Mouse (Mus musculus) limb, embryonic 15.5 days (tissue): ENCODE measurements at regions not wholly inside any gene's neighbourhood (a gene's known extent, or its start where the extent isn't known, plus 50 kb on each side); places are given as distances from the start of the nearest gene placed in this dataset.

Experiments used
- ATAC-seq: fragments of 200-750 bp; cut with Nextera tagmentation; 2 replicates; pipeline ENCODE4 v1.8.0; 2017; ENCODE audit warnings: low read depth, moderate TSS enrichment; ENCODE audit not compliant: insufficient number of reproducible peaks, low FRiP score, low TSS enrichment
- H3K27ac ChIP-seq: fragments of 300-500 bp; sonication (generic); 2 replicates; pipeline ENCODE4 v1.5.1; 2015; ENCODE audit warnings: moderate library complexity, mild to moderate bottlenecking, inconsistent platforms
- H3K27me3 ChIP-seq: fragments of 300-500 bp; sonication (generic); 2 replicates; pipeline ENCODE4 v1.6.1; 2015; ENCODE audit warnings: inconsistent platforms
- H3K36me3 ChIP-seq: fragments of 300-500 bp; sonication (generic); 2 replicates; pipeline ENCODE4 v1.6.1; 2015; ENCODE audit warnings: inconsistent platforms
- H3K4me1 ChIP-seq: fragments of 300-500 bp; sonication (generic); 2 replicates; pipeline ENCODE4 v1.6.1; 2015; ENCODE audit warnings: inconsistent platforms
- H3K4me2 ChIP-seq: fragments of 300-500 bp; sonication (generic); 2 replicates; pipeline ENCODE4 v1.6.1; 2015; ENCODE audit warnings: mild to moderate bottlenecking, inconsistent platforms
- H3K4me3 ChIP-seq: fragments of 300-500 bp; sonication (generic); 2 replicates; pipeline ENCODE4 v1.5.1; 2015; ENCODE audit warnings: mild to moderate bottlenecking, inconsistent platforms
- H3K9ac ChIP-seq: fragments of 300-500 bp; sonication (generic); 2 replicates; pipeline ENCODE4 v1.6.1; 2015; ENCODE audit warnings: inconsistent platforms
- H3K9me3 ChIP-seq: fragments of 300-500 bp; sonication (generic); 2 replicates; pipeline ENCODE4 v1.6.1; 2016; ENCODE audit warnings: inconsistent platforms
- WGBS: fragments of 180-500 bp; shearing (Covaris S2); methylation state at CpG from one replicate; pipeline ENCODE4 v1.1.7; 2015; 5-methylcytosine and 5-hydroxymethylcytosine counted together

- Histone ChIP-seq H3K9ac (no peak overlapping the region), H3K4me2 (no peak overlapping the region), H3K4me1 (peaks cover 2% of the 10 kb centered on the region; the same call in 1 of the 2 replicates), H3K9me3 (no peaks in the 10 kb centered on the region), H3K27me3 (no peaks in the 10 kb centered on the region), H3K36me3 (no peaks in the 10 kb centered on the region), H3K4me3 (no peak overlapping the region), H3K27ac (no peak overlapping the region)
- 35% methylated on average over 8 of the region's 8 CpGs for WGBS
- ATAC-seq, result no peak
These were observed 177.2 kb upstream of the Zfp462 start for GRCm38 (mm10) chr4:54767506-54768200.

- no peaks in the 10 kb centered on the region for H3K27me3 ChIP-seq
- ATAC-seq, result no peak
- no peak overlapping the region for H3K27ac ChIP-seq
- 68% methylated on average over 4 of the region's 4 CpGs for WGBS
- no peak overlapping the region for H3K4me3 ChIP-seq
- no peak overlapping the region for H3K9ac ChIP-seq
- peaks cover 2% of the 10 kb centered on the region; the same call in 1 of the 2 replicates for H3K4me1 ChIP-seq
- no peaks in the 10 kb centered on the region for H3K9me3 ChIP-seq
- no peaks in the 10 kb centered on the region for H3K36me3 ChIP-seq
- no peak overlapping the region for H3K4me2 ChIP-seq
These were observed 176.0 kb upstream of the Zfp462 start for GRCm38 (mm10) chr4:54768836-54769235.

- H3K27me3 ChIP-seq, result no peaks in the 10 kb centered on the region
- 85% methylated on average over 4 of the region's 4 CpGs for WGBS
- H3K36me3 ChIP-seq, result no peaks in the 10 kb centered on the region
These were observed 170.8 kb upstream of the Zfp462 start for GRCm38 (mm10) chr4:54774066-54774465.

GRCm38 (mm10) chr4:54774717-54775116 is 170.1 kb upstream of the Zfp462 start:
- H3K4me3 ChIP-seq, result no peak overlapping the region
- ATAC-seq, result no peak
- H3K36me3 ChIP-seq, result no peaks in the 10 kb centered on the region
- H3K9ac ChIP-seq, result no peak overlapping the region
- H3K4me1 ChIP-seq, result no peaks in the 10 kb centered on the region
- H3K4me2 ChIP-seq, result no peak overlapping the region
- no peak overlapping the region for H3K27ac ChIP-seq
- H3K27me3 ChIP-seq, result no peaks in the 10 kb centered on the region
- H3K9me3 ChIP-seq, result no peaks in the 10 kb centered on the region

More at GRCm38 (mm10) chr4:54774066-54774465, 170.8 kb upstream of the Zfp462 start:
- Histone ChIP-seq H3K4me1 (no peaks in the 10 kb centered on the region), H3K4me2 (no peak overlapping the region), H3K9me3 (no peaks in the 10 kb centered on the region), H3K27ac (no peak overlapping the region), H3K9ac (no peak overlapping the region), H3K4me3 (no peak overlapping the region)
- no peak for ATAC-seq

GRCm38 (mm10) chr4:54780511-54780910 is 164.3 kb upstream of the Zfp462 start:
- H3K4me3 ChIP-seq, result no peak overlapping the region
- H3K9me3 ChIP-seq, result no peaks in the 10 kb centered on the region
- no peaks in the 10 kb centered on the region for H3K27me3 ChIP-seq
- ATAC-seq, result no peak
- H3K36me3 ChIP-seq, result no peaks in the 10 kb centered on the region
- no peak overlapping the region for H3K9ac ChIP-seq
- no peaks in the 10 kb centered on the region for H3K4me1 ChIP-seq
- H3K4me2 ChIP-seq, result no peak overlapping the region
- WGBS, result 62% methylated on average over 4 of the region's 4 CpGs
- H3K27ac ChIP-seq, result no peak overlapping the region

- no peak for ATAC-seq
- 48% methylated on average over 5 of the region's 5 CpGs for WGBS
- H3K27ac ChIP-seq, result no peak overlapping the region
These were observed 153.6 kb upstream of the Zfp462 start for GRCm38 (mm10) chr4:54791217-54791742.

GRCm38 (mm10) chr4:54793857-54794256 is 151.0 kb upstream of the Zfp462 start:
- H3K27me3 ChIP-seq, result no peaks in the 10 kb centered on the region
- H3K9ac ChIP-seq, result no peak overlapping the region
- H3K4me1 ChIP-seq, result peaks cover 5% of the 10 kb centered on the region; the same call in 1 of the 2 replicates
- no peak overlapping the region for H3K27ac ChIP-seq
- H3K4me2 ChIP-seq, result no peak overlapping the region
- ATAC-seq, result no peak
- H3K36me3 ChIP-seq, result no peaks in the 10 kb centered on the region
- no peak overlapping the region for H3K4me3 ChIP-seq
- 95% methylated on average over 2 of the region's 2 CpGs for WGBS
- no peaks in the 10 kb centered on the region for H3K9me3 ChIP-seq

More at GRCm38 (mm10) chr4:54791217-54791742, 153.6 kb upstream of the Zfp462 start:
- Histone ChIP-seq H3K9me3 (no peaks in the 10 kb centered on the region), H3K4me2 (no peak overlapping the region), H3K27me3 (no peaks in the 10 kb centered on the region), H3K9ac (no peak overlapping the region), H3K36me3 (no peaks in the 10 kb centered on the region), H3K4me1 (peaks cover 5% of the 10 kb centered on the region; the same call in 1 of the 2 replicates), H3K4me3 (no peak overlapping the region)

- no peak for ATAC-seq
- Histone ChIP-seq H3K4me3 (no peak overlapping the region), H3K27me3 (no peaks in the 10 kb centered on the region), H3K4me2 (no peak overlapping the region), H3K36me3 (no peaks in the 10 kb centered on the region), H3K4me1 (peaks cover 5% of the 10 kb centered on the region; the same call in 1 of the 2 replicates), H3K27ac (no peak overlapping the region), H3K9ac (no peak overlapping the region), H3K9me3 (no peaks in the 10 kb centered on the region)
- WGBS, result 23% methylated on average over 3 of the region's 3 CpGs
These were observed 149.6 kb upstream of the Zfp462 start for GRCm38 (mm10) chr4:54795246-54795645.

- no peak overlapping the region for H3K4me2 ChIP-seq
- H3K4me1 ChIP-seq, result no peaks in the 10 kb centered on the region
- H3K27ac ChIP-seq, result no peak overlapping the region
- ATAC-seq, result no peak
- H3K36me3 ChIP-seq, result no peaks in the 10 kb centered on the region
- no peaks in the 10 kb centered on the region for H3K9me3 ChIP-seq
- H3K4me3 ChIP-seq, result no peak overlapping the region
- no peaks in the 10 kb centered on the region for H3K27me3 ChIP-seq
- no peak overlapping the region for H3K9ac ChIP-seq
- WGBS, result 81% methylated on average over 5 of the region's 5 CpGs
These were observed 146.3 kb upstream of the Zfp462 start for GRCm38 (mm10) chr4:54798523-54798922.

- no peak overlapping the region for H3K4me3 ChIP-seq
- ATAC-seq, result no peak
- no peak overlapping the region for H3K27ac ChIP-seq
- H3K9ac ChIP-seq, result no peak overlapping the region
- no peaks in the 10 kb centered on the region for H3K36me3 ChIP-seq
- H3K9me3 ChIP-seq, result no peaks in the 10 kb centered on the region
- H3K4me1 ChIP-seq, result no peaks in the 10 kb centered on the region
- no peaks in the 10 kb centered on the region for H3K27me3 ChIP-seq
- 64% methylated on average over 3 of the region's 3 CpGs for WGBS
- H3K4me2 ChIP-seq, result no peak overlapping the region
These were observed 133.7 kb upstream of the Zfp462 start for GRCm38 (mm10) chr4:54811163-54811562.

- no peaks in the 10 kb centered on the region for H3K4me1 ChIP-seq
- no peaks in the 10 kb centered on the region for H3K36me3 ChIP-seq
- no peaks in the 10 kb centered on the region for H3K27me3 ChIP-seq
- no peak for ATAC-seq
- no peak overlapping the region for H3K4me2 ChIP-seq
- WGBS, result 64% methylated on average over 10 of the region's 10 CpGs
- H3K9me3 ChIP-seq, result no peaks in the 10 kb centered on the region
- H3K4me3 ChIP-seq, result no peak overlapping the region
- H3K9ac ChIP-seq, result no peak overlapping the region
- H3K27ac ChIP-seq, result no peak overlapping the region
These were observed 131.9 kb upstream of the Zfp462 start for GRCm38 (mm10) chr4:54812740-54813634.

GRCm38 (mm10) chr4:54837326-54837725 is 107.5 kb upstream of the Zfp462 start:
- H3K4me2 ChIP-seq, result no peak overlapping the region
- peak overlapping the region; percentile 61 for H3K27ac ChIP-seq
- no peaks in the 10 kb centered on the region for H3K27me3 ChIP-seq
- no peaks in the 10 kb centered on the region for H3K9me3 ChIP-seq
- H3K4me3 ChIP-seq, result no peak overlapping the region
- ATAC-seq, result peak; percentile 81
- 28% methylated on average over 2 of the region's 2 CpGs for WGBS
- no peaks in the 10 kb centered on the region for H3K36me3 ChIP-seq
- H3K9ac ChIP-seq, result no peak overlapping the region
- H3K4me1 ChIP-seq, result peaks cover 16% of the 10 kb centered on the region
